Mouse (Mus musculus) liver, adult (tissue): ENCODE measurements around the gene Arhgap29.
A peak's percentile ranks its signal among the peaks of the same experiment; 100 is the strongest.

Experiments used
- GATA4 ChIP-seq: IDR thresholded peaks from 2 replicates; pipeline ENCODE4 v1.6.1; 2014; ENCODE audit warnings: mild to moderate bottlenecking, low read length; ENCODE audit not compliant: insufficient replicate concordance

Arhgap29 gene

DNA sequence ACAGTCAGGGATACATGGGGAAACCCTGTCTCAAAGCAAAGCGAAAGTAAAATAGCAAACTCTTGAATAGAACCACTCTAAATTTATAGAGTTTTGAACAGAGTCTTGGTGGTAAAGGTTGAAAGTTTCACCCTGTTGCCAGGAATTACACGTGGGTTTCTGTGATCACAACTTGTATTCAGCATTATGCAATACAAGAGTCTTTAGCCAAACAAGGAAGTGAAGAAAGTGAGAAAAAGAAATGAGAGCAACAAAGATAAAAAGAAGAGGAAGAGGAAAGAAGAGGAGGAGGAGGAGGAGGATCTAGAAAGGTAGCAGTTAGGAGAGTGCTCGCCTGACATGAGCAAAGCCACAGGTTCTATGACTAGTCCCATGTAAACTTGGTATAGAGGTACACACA lies 70.0 kb downstream of the Arhgap29 start:
- no peak for TF ChIP-seq GATA4

DNA sequence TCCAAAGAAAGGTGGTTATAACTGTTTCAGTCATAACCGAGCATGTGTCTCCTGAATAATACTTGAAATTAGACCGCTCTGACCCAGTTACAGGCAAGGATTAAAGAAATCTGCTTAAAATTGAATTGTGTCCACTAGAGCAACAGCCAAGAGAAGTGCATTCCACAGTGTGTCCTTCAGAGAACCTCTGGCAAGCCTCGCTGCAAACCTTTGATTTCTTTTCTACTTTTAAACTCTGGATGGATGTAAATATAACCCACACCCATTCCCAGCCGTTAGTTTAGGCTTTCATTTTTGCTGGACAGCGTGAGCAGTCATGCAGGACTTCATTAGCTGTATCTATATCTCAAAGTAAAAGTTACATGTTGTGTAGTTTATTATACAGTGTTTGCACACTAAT lies 74.3 kb downstream of the Arhgap29 start:
- TF ChIP-seq GATA4, result no peak

DNA sequence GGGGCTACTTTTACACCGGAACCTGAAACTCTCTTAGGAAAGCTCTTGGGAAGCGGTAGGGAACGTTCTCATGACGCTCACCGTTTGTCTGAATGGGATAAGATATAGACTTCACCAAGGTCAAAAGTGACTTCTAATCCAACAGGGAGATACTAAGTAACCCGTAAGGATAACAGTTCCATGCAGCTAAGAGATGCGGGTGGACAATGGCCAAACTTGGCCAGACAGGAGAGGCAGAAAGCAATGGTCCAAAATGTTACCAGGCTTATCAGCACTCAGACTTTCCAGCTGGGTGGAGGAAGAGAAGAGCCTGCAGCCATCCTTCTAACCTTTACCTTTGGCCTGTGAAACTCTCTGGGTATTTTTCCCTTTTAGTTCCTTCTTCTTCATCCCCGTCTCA lies 75.4 kb downstream of the Arhgap29 start:
- TF ChIP-seq GATA4, result no peak

DNA sequence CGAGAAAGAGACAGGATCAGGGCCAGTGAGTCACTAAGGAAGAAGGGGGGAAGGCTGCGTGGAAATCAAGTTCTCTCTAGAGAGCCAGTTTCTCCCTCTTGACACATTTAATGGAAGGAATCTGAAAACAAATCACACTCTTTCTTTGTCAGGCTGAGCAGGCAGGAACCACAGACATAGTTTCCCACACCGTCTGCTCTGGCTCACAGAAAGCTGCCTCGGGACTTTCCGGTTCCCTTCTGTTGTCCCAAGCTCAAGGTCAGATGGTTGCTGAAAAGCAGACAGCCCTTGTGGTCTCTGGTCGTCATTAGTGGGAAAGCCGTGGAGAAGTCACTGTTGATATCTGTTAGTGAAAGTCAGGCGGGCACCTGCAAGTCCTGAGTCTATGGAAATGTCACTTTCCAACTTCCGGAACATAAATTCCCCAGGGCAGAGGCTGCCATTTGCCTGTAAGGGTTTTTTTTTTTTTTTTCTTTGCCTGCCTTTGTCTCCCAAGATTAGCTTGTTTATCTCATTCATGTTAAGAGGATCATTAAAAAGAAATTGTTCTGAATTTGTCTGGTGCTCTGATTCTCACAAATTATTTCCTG lies 81.0 kb downstream of the Arhgap29 start:
- TF ChIP-seq GATA4, result 0 out of 2 replicates have a peak, but pooled peaks have one; percentile 5

DNA sequence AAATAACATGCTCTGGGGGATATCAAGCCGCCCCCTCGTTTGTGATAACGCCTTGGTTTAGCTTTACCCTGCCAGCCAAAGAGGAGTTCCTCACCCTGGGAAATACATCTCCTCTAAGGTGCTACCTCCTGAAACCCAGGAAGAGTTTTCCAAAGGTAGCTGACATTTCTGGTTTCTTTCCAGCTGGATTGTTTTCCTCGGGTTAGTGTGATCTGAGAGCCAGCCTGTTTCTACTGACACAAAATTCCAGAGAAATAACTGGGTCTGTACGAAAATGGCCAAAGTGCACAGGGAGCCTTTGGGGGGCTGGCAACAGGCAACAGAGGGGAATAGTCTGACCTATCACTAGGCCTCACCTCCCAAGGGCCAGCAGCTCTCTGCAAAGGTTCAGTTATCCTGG lies 81.9 kb downstream of the Arhgap29 start:
- TF ChIP-seq GATA4, result no peak

DNA sequence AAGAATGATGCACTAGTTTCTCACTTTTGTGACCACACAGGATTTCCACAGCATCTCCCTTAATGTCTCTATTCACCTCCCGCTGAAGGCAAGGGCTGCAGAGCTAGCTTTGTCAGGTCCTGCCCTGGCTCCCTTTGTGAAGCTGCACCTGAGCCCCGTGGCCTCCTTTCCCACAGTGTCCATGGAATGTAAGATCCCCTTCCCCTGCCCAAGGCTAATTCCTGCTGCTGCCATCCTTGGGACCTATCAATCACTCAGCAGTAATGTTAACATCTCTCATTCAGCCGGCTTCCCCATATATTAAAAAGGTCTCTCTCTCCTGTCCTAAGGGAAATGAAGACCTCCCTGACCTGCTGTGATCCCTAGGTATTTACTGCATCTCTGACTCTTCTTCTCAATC lies 82.8 kb downstream of the Arhgap29 start:
- TF ChIP-seq GATA4, result no peak

DNA sequence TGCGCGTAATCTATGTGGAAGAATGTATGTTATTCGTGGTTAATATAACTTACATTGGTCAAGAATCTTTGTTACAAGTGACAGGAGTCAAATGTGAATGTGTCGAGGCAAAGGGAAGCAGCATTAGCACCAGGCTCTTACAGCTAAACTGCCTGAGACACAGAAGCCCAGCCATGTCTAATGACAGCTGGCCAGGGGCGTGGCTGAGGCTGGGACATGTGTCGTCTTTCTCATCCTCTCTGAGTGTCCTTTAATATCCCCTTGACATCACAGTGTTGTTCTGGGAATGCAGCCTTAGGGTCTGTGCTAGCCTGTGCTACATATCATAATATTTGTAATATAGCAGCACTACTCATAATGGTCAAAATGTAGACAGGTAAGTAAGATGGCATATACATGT lies 88.2 kb downstream of the Arhgap29 start:
- no peak for TF ChIP-seq GATA4

DNA sequence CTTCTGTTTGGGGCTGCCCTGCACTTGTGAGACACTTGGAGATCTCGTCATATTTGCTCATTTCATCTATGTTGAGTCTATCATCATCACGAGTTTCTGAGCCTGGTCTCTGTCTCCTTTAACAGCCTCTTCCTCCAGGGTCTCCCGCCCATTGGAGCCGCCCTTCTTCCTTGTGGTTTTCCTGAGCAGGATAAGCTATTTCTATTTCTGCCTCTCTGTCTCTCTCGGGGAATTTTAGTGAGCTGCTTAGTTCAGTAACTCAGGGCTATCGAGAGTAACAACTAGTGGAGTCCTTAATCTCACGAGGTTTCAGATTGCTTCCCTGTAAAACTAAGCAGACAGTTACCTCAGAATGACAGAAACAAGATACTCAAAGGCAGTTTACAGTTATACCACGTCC lies 90.8 kb downstream of the Arhgap29 start:
- TF ChIP-seq GATA4, result no peak

DNA sequence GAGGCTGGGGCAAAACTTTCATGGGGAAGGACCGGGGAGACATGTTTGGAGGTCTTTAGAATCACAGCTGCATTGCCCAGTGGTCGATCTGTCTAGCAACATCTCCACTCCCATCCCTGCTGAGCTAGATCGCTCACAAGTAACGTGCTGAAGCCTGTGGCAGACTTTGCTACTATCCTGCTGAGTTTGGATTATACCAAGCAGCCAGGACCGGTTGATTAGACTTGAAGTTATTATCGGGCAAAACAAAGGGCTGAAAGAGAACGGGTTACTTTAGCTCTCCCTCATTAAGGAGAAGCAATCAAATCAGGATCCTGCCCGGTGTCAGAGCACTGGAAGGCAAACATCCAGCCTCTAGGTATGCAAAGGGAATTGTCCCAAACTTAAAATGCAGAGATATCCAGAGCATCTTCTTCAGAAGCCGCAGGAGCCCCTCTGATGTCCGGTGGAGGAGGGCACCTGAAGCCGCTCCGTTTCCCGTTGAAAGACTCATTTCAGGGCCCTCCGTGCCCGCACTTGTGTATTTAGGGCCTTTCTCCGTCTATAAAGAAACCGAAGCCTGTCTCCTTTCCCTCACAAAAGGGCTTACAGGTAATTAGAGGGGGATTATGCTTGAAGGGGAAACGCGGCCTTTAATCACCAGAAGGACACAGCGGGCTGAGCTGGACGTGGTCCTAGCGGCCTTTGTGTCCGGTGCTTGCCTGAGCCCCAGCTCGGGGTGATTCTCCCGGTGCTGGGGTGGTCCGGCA lies 91.6 kb downstream of the Arhgap29 start, which contains the start of gene Abca4:
TSS of gene Abca4 (plus strand) at position 645 of the 749 bp plus-strand sequence.
- TF ChIP-seq GATA4, result no peak

DNA sequence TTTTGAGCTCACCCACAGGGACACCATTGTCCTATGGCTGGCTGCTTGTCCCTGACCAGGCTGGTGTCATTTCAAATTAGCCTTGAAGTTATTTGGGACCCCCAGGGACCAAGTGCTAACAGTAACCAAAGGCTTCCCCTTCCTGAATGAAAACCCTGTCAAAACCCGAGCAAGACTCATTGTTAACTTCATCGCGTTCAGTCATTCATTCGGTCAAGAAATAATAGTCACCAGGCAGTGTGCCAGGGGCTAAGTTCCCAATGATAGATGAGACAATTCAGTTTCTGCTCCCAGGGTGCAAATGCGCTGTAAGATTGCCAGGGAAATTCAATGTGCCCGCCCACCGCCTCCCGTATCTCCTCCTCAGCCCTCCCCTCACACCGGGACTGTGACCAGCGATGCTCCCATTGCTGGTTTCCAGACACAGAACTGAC lies 93.9 kb downstream of the Arhgap29 start:
- TF ChIP-seq GATA4, result no peak

DNA sequence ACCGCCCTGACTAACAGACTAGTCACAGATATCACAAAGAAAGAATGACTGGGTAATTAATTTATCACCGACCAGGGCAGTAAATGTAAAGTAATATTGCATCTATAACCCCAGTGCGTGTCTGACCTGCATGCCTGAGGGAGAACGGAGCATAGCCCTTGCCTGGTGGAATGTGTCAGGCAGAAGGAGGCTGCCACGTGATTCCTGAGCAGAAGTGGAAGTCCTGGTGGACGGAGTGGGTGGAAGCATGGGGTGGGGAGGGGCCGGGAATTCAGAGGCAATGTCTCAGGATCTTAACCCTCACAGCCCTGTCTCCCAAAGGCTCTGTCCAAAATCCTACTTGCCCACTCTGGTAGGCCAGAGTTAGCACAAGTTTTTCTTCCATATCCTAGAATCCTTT lies 95.1 kb downstream of the Arhgap29 start:
- no peak for TF ChIP-seq GATA4

DNA sequence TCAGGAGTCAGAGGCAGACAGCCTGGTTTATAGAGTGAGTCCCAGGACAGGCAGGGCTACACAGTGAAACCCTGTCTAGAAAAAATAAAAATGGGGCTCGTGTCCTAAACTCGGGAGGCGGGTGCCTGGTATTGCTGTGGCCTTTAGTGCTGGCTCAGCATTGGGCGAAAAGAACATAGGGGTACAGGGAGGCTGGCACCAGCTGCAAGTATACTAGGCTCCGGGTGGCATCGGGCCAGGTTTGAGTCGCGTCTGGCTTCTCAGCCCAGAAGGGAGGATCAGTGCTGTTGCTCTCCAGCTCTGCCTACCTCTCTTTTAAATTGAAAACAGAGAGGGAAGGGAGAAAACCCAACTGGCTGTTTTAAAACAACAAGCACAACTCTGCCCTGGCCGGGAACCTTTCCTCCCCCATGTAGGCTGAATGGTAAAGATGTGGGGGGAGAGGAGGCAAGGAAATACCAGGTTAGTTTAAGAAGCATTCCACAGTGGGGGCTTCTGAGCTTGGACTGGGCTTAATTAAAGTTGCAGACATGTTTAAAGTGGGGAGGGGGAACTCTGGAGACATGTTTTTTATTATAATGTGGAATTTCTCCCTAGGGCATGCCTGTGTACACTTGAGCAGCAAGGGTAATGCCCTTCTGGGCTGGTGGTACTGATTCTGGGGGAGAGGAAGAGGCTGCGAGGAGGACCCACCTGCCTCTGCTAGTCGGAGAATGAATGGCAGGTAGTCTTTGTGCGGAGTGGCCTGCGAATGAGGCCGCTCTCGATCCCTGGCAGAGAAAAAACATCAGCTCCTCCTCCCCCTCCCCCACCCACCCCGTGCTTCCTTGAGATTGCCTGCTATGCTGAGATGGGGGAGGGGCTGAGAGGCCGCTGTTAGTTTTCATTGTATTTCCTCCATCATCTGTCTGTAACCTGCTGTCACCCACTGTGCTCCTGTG lies 95.8 kb downstream of the Arhgap29 start:
- no peak for TF ChIP-seq GATA4

DNA sequence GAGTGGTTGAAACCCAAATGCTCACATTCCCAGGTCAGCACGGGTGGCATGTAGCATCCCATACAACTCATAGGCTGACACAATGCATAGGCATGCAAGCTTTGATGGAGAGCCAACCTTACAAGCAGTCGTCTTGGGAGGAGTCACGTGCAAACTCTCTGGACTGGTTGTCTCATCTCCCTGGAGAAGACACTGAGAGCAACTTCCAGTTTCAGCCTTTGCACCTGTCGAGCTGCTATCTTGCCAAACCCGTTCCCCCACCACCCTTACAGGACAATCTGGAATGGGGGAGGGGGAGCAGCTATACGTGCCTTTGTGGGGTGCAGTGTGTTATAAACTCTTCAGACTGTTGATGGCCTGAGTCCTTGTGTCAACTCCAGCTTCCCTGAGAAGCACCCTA lies 96.8 kb downstream of the Arhgap29 start:
- no peak for TF ChIP-seq GATA4

DNA sequence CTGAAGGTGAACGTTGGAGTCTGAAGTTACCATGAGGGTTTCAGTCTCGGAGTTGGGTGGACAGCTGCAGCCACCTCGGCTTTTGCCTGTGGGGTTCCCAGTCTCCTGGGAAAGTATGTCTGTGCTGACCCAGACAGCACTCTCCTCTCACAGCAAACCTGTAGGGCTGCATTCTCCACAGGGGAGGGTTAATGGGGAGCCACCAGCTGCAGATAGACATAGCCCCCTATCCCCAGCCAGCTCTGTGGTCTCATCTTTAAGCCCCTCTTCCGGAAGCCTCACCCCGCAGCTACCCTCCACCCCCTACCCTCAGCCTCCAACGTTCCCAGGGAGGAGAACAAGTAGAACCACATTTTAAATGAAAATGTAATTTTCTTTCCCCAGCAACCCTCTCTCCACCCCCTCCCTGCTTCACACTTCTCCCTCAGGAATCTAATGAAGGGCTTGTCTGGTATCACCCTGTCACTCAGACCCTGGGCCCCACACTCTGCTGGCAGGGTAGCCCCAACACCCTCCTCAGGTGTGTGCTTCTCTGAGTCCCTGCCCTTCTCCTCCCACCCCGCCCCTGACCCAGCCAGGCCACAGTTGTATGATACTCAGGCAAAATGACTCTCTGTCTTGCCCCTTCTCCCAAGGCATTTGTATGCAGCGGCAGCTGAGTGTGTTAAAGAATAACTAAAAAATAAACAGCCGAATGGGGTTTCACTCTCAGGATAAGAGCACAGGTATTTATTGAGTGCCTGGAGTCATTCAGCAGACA lies 106.3 kb downstream of the Arhgap29 start:
- no peak for TF ChIP-seq GATA4

DNA sequence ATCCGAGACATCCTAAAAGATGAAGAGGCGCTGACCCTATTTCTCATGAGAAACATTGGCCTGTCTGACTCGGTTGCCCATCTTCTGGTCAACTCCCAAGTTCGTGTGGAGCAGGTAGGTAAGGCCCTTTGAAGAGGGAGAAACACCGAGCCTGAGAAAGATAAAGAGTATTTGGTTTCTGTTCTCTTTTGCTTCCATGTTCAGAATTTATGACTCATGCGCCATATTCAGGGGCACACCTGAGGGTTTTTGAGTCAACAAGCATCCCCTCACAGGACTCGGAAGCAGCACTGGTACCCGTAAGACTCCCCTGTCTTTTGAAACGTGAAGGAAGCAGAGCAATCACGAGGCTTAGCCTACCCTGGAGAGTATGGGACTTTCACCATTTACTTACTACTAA lies 110.2 kb downstream of the Arhgap29 start:
- no peak for TF ChIP-seq GATA4
